Mouse (Mus musculus) thymus, postnatal 14 days (tissue): Measurements from ENCODE around the gene Adamts4.

Experiments
- DNase-seq: peaks from one replicate; pipeline ENCODE4 v3.0.0; 2021

The Adamts4 gene

DNA sequence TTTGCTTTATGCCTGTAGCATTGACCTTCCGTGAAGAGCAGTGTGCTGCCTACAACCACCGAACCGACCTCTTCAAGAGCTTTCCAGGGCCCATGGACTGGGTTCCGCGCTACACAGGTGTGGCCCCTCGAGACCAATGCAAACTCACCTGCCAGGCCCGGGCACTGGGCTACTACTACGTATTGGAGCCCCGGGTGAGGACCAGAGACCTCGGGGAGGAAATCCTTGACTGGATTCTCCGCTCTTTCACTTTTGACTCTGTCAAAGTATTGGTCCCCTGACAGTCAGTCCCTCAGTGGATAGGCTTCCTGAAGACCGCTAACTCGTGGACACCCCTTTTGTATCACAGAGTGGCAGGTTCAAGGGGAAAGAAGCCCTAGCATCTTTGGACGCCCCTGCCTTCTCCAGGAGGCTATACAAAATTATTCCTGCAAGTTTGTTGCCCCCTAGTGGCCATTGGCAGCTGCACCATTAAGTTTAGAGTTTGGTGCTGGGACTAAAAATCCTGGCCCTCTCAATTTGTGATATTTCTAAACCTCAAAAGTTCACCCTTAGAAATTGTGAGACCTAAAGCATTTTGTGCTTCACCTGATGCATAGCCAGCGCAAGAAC lies 6.8 kb downstream of the Adamts4 start:
- DNase-seq, result peak; percentile 67

DNA sequence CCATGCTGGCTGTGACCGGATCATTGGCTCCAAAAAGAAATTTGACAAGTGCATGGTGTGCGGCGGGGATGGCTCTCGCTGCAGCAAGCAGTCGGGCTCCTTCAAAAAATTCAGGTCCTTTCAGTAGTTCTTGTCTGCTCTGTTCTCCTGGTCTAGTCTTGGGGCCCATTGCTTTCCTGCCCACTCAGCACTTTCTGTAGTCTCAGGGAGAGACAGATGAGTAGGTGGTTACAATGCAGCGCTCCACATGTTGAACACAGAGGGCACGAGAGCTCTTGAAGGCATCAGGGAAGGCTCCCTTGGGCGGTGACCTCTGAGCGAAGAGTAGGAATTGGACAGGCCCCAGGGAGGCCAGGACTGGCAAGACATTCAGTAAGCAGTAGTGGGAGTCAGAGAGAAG lies 7.6 kb downstream of the Adamts4 start:
- DNase-seq, result no peak

GRCm38 (mm10) chr1:171258921-171259320 lies 8.7 kb downstream of the Adamts4 start:
- no peak for DNase-seq

DNA sequence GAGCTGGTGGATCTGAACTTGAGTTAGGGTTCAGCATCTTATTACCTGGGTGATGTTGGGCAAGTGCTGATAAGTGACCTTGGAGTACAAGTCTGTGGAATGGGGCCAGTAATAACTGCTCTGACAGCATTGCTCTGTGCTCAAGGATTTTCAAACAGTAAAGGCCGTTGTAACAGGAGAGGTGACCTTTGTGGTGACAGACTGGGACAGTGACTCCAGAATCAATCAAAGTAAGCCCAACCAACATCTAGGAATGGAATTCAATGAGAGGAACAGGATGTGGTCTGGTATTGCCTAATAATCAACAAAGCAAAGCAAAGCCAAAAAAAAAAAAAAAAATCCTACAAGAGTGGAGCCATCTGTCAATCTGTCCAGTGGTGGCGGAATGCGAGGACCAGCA lies 10.1 kb downstream of the Adamts4 start:
- no peak for DNase-seq

- no peak for DNase-seq
Measured at GRCm38 (mm10) chr1:171262594-171263130, 12.4 kb downstream of the Adamts4 start.

DNA sequence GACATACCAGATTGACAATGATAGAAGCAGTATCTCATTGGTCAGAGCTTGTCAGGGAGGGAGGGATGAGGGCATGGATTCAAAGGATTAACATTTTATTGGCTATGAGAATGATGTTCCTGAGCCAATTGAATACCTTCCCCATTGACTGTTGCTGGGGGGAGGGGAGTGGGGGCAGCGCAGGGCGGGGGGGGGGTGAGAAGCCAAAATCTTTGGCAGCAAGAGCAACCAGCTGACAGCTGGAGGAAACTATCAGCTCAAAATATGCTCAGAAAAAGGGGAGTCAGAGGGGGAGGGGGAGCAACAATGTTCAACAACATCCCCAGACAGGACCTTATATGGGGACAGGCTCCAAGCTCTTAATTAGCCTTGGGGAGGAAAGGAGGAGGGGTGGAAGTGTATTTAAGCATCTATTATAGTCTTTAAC lies 13.0 kb downstream of the Adamts4 start:
- DNase-seq, result no peak

DNA sequence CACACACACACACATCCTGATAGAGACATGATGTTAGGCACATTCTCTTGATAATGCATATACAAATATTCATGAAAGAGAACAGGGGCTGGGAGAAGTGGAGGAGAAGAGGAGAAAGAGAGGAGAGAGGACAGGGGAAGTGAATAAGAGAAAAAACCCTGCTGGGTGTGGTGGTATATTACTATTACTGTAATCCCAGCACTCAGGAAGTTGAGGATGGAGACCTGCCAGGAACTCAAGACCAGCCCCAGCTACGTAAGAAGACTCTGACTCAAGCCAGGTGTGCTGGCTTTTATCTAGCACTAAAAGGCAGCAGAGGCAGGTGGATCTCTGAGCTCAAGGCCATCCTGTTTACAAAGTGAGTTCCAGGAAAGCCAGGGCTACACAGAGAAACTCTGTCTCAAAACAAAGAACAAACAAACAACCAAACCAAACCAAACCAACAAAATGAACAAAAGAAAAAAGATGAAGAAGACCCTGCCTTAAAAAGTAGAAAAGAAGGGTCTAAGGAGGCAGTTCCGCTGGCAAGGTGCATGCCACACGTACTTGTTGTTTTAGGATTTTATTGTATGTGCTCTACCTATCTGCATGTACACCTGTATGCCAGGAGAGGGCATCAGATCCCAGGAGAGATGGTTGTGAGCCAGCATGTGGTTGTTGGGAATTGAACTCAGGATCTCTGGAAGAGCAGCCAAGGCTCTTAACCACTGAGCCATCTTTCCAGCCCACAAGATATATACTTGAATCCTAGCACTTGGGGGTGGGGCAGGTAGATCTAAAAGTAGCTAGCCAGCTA lies 13.6 kb downstream of the Adamts4 start:
- DNase-seq, result no peak

GRCm38 (mm10) chr1:171265971-171266744 lies 15.9 kb downstream of the Adamts4 start:
- DNase-seq, result no peak

DNA sequence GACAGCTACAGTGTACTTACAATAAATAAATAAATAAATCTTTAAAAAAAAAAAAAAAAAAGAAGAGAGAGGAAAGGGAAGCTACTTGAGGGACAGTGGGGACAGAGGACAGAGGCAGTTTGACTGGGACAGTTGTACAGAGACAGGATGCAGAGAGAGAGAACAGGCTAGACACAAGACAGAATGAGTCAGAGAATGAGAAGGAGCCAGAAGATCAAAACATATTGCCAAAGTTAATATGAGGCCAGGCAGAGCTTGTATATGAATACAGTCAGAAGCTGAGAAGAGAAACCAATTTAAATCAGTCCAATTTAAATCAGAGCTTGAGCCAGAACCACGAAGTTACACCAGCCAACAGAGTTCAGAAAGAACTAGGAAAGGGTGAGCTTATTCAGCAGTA lies 18.1 kb downstream of the Adamts4 start:
- no peak for DNase-seq

DNA sequence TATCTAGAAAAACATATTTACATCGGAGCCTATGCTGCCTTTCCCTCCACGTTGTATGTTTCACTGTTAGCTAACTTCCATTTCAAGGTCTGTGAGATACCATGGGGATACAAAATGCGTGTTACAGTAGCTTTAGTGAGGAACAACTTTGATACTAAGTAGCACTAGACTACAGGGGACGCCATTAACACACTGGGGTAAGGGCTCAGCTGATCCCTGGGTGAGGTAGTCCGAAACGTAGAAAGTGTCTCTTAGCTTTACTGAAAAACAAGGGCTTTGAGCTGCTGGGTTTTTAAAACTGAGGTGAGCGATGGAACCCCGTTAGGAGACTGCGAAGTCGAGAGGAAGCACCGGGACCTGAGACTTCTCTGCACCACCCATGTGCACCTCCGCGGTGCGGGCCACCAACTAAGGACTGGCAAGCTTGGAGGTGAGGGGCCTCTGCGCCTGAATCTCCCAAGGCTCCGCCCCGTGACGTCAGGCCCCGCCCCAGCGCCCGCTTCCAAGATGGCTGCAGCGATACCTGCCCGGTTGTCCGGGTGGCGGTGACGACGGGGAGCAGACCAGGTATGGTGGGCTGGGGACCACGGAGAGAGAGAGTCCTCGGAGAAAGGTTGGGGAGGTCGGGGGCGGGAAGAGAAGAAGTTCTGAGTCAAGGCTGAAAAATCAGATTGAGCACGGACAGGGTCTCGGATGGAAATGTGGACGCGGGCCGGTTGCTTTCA lies 19.8 kb downstream of the Adamts4 start, which contains the start of gene B4galt3:
B4galt3 (plus strand) TSS at position 481 of the 725 bp plus-strand sequence.
- DNase-seq, result peak; percentile 99

- no peak for DNase-seq
Measured at GRCm38 (mm10) chr1:171270573-171270900, 20.3 kb downstream of the Adamts4 start.

DNA sequence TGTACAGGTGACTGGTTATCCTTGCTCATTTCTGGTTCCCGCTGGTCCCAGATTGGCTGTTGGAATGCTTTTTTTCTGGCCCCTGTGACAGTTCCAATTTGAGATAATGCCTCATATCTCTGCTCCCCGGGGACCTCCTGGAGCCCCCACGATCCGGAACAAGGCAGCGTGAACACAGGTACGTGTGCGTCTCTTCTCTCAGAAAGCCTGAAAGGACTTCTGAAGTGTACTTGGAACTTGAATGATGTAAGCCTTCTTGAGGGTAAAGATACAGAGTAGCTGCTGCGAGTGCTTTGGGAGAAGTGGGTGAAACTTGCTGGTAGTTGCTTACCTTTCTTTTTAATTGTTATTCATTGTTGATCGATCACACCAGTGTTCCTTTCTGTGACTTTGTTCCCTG lies 21.0 kb downstream of the Adamts4 start:
- no peak for DNase-seq

DNA sequence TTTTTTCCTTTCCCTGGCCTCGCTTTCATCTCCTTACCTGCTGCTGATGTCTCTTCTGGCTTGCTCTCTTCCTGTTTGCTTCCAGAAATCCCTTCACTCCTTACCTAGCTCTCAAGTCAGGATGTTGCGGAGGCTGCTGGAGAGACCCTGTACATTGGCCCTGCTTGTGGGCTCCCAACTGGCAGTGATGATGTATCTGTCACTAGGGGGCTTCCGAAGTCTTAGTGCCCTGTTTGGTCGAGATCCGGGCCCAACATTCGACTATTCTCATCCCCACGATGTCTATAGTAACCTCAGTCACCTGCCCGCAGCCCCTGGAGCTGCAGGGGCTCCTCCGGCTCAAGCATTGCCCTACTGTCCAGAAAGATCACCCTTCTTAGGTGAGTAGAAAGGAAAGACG lies 21.4 kb downstream of the Adamts4 start:
- DNase-seq, result no peak

- DNase-seq, result no peak
Measured at GRCm38 (mm10) chr1:171272086-171272485, 21.9 kb downstream of the Adamts4 start.

DNA sequence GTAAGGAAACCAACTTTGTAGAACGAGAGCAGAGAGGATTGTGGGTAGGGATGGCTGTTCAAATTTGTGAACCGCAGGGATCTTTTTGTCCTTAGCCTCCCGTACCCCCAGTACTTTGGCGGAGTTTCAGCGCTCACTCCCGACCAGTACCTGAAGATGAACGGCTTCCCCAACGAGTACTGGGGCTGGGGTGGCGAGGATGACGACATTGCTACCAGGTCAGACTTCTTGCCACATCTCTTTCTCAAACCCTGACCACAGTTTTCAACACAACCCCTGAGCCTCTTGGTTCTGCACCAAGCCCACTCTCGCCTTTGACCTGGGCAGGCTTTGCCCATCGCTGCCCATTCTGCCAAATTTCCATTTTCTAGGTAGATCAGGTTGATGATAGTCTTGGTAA lies 23.9 kb downstream of the Adamts4 start:
- no peak for DNase-seq

DNA sequence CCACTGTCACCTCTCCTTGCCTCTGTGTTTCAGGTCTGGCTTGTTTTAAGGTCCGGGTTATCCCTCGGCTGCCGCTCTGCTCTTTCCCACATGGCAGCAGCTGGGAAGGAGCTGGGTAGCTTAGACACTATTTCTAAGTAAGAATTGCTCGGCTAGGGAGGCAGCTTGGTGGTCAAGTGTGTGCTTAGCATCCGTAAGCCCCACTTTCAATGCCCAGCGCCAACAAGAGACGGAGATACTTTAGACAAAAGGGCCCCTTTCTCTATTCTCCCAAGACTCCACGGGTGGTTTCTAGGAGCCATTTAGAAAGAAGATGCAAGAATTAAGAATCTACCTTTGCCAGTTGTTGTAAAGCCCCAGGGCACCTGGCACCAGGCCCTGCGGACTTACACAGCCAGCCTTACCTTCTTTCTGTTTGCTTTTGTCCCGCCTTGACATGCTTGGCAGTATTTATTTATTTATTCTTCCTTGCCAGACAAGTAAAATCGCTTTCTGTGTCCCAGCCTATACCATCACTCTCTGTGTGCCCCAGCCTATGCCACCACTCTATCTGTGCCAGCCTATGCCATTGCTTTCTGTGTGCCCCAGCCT lies 25.0 kb downstream of the Adamts4 start:
- DNase-seq, result no peak

DNA sequence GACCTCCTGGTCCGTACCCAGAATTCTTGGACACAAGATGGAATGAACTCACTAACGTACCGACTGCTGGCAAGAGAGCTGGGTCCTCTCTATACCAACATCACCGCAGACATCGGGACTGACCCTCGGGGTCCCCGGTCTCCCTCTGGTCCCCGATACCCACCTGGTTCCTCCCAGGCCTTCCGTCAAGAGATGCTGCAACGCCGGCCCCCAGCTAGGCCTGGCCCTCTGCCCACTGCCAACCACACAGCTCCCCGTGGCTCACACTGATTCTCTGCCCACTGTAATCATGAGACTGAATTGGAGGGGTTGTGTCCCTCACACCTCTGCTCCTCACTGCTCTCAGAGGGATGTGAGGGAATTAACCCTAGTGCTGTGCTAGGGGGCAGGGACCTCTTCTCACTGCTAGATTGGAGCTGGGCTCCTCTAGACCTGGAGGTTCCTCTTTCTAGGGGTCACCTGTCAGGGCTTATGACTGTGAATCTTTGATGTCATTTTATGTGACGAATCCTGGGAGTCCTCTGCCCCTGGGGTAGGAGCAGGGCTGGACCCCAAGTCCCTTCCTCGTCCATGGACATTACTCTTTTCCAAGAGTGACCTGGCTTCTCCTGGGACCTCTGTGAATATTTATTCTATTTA lies 26.0 kb downstream of the Adamts4 start:
- DNase-seq, result no peak

DNA sequence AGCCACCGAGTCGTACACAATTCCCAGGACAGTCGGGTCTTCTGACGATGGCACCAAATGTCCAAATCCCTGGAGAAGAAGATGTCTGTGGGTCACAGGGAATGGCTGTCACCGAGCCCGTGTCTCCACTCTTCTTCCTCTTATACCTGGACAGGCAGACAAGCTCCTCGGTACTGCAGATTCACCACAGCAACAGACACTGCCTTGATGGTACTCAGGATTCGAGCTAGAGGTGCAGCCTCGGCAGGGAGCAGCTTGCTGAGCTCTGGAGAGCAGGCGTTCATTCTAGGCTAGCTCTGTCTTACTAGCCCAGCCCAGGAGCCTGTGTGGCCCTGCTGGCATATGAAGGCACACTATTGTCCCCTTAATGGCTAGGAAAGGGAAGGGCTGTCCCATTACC lies 27.5 kb downstream of the Adamts4 start:
- DNase-seq, result no peak

GRCm38 (mm10) chr1:171278436-171278835 lies 28.2 kb downstream of the Adamts4 start:
- no peak for DNase-seq

DNA sequence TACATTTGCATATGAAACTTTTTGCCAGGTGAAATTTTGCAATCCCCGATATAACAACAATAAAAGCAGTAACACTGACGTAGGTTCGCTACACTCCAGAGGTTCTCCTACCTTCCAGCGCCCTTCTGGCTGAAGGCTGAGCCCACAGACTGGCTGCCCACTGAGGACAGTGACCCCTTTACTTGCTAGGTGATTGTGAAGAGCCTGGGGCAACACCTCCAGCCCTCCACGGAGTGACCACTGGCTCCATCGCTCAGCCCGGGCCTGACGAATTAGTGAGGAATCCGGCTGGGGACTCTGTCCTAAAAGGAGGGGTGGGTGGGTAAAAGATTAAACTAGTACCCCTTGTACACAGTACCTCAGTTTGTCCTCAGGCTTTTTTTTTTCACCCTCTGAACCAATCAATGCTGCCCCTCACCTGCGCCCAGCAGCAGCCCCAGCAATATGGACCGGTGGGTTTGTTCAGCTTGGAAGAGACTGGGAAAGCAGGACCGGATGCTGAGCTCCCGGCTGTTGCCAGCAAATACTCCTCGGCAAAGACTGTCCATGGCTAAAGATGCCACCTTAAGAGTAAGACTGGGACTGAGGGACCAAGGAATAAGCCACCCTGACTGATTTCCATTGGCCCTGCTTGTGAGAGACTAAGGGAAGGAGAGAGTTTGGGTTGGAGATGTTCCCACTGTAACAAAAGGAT lies 28.9 kb downstream of the Adamts4 start:
- peak; percentile 3 for DNase-seq

DNA sequence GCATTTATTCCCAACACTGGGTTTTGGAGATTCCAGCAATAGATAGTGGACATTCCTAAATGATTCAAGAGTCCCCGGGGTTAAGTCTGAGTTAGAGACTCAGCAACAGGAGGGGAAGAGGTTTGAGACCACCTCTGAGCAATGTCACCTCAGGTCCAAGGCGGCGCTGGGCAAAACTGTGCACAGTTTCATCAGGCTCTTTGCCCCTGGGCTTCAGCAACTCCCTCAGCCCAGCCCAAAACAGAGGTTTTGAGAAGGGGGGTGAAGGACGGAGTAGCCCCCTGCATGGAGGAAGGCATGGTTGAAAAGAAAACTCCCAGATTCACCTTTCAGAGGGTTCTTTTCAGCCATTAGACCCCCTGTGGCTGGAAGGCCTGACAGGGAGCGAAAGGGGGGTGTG lies 29.5 kb downstream of the Adamts4 start:
- DNase-seq, result no peak
